Mouse (Mus musculus) intestine, embryonic 14.5 days (tissue): ENCODE results near the gene Cep126. TPM values are rescaled to one million over a fixed set of nuclear protein-coding genes. Genes with fewer than 3 reads are reported as not detected.

Experiments
- ATAC-seq: fragments of 200-750 bp; cut with Nextera tagmentation; replicated peaks from 2 replicates; pipeline ENCODE4 v1.8.0; 2017; ENCODE audit warnings: low read depth, moderate number of reproducible peaks, moderate TSS enrichment, moderate library complexity; ENCODE audit not compliant: low FRiP score, low TSS enrichment
- DNase-seq: peaks from one replicate; pipeline ENCODE4 v3.0.0-alpha.2; 2018; ENCODE audit warnings: low spot score
- H3K27ac ChIP-seq: fragments of 300-500 bp; sonication (generic); 2 replicates; pipeline ENCODE4 v1.5.1; 2014; ENCODE audit warnings: low read depth, mild to moderate bottlenecking, control low read depth
- H3K27me3 ChIP-seq: fragments of 300-500 bp; sonication (generic); replicated peaks from 2 replicates; pipeline ENCODE4 v1.6.1; 2014; ENCODE audit warnings: low read length, control low read depth; ENCODE audit not compliant: control insufficient read depth, insufficient read depth
- H3K36me3 ChIP-seq: fragments of 300-500 bp; sonication (generic); 2 replicates; pipeline ENCODE4 v1.6.1; 2014; ENCODE audit warnings: low read length, control low read depth; ENCODE audit not compliant: control insufficient read depth, insufficient read depth
- H3K4me1 ChIP-seq: fragments of 300-500 bp; sonication (generic); replicated peaks from 2 replicates; pipeline ENCODE4 v1.6.1; 2014; ENCODE audit warnings: low read length, control low read depth, mixed read lengths; ENCODE audit not compliant: control insufficient read depth, insufficient read depth
- H3K4me2 ChIP-seq: fragments of 300-500 bp; sonication (generic); 2 replicates; pipeline ENCODE4 v1.6.1; 2014; ENCODE audit warnings: low read length
- H3K4me3 ChIP-seq: fragments of 300-500 bp; sonication (generic); 2 replicates; pipeline ENCODE4 v1.5.1; 2014; ENCODE audit warnings: low read depth, low read length, control low read depth, mixed read lengths
- H3K9ac ChIP-seq: fragments of 300-500 bp; sonication (generic); 2 replicates; pipeline ENCODE4 v1.6.1; 2014; ENCODE audit warnings: mild to moderate bottlenecking, low read length
- H3K9me3 ChIP-seq: fragments of 300-500 bp; sonication (generic); 2 replicates; pipeline ENCODE4 v1.6.1; 2016; ENCODE audit warnings: low read length, control low read depth; ENCODE audit not compliant: control insufficient read depth
- WGBS: fragments of 180-500 bp; shearing (Covaris S2); extraction: QIAGEN DNeasy Blood & Tissue Kit; methylation state at CpG from one replicate; pipeline ENCODE4 v1.1.7; 2014; 5-methylcytosine and 5-hydroxymethylcytosine counted together
- polyA plus RNA-seq: library from polyadenylated mRNA; unstranded; fragments of >200 nt; fragmentation: Nextera tagmentation; extraction: Ambion mirVana; gene quantifications from 2 replicates; pipeline ENCODE4 v1.2.1, GENCODE M21; 2014

The Cep126 gene
- polyA plus RNA-seq, 1 experiment from 2014 or later, result 2.9 TPM

- no peak overlapping the region for H3K9ac ChIP-seq
- ATAC-seq (peak; percentile 71), DNase-seq (peak; percentile 65)
- no peak overlapping the region for H3K4me3 ChIP-seq
- peak overlapping the region; percentile 31 for H3K4me2 ChIP-seq
- peaks cover 5% of the 10 kb centered on the region for H3K4me1 ChIP-seq
- H3K27me3 ChIP-seq, result no peaks in the 10 kb centered on the region
- no peaks in the 10 kb centered on the region for H3K9me3 ChIP-seq
- H3K36me3 ChIP-seq, result no peaks in the 10 kb centered on the region
- WGBS, result 13% methylated on average over 7 of the region's 7 CpGs
- H3K27ac ChIP-seq, result peak overlapping the region; percentile 20; the same call in 1 of the 2 replicates
Observed at GRCm38 (mm10) chr9:8035546-8035945, 98.5 kb downstream of the Cep126 start.

GRCm38 (mm10) chr9:8035091-8035490, 99.0 kb downstream of the Cep126 start:
- peak overlapping the region; percentile 20; the same call in 1 of the 2 replicates for H3K27ac ChIP-seq

GRCm38 (mm10) chr9:8034143-8034542, 100.0 kb downstream of the Cep126 start:
- H3K9me3 ChIP-seq, result no peaks in the 10 kb centered on the region
- no peak overlapping the region for H3K4me2 ChIP-seq
- no peaks in the 10 kb centered on the region for H3K36me3 ChIP-seq
- H3K9ac ChIP-seq, result no peak overlapping the region
- H3K27me3 ChIP-seq, result no peaks in the 10 kb centered on the region
- 71% methylated on average over 1 of the region's 1 CpGs for WGBS
- DNase-seq, result no peak
- no peak for ATAC-seq
- H3K27ac ChIP-seq, result no peak overlapping the region
- H3K4me3 ChIP-seq, result no peak overlapping the region
- H3K4me1 ChIP-seq, result peaks cover 5% of the 10 kb centered on the region

More at GRCm38 (mm10) chr9:8035091-8035490, 99.0 kb downstream of the Cep126 start:
- DNase-seq (no peak), ATAC-seq (peak; percentile 18; the same call in 1 of the 2 replicates)
- Histone ChIP-seq H3K27me3 (no peaks in the 10 kb centered on the region), H3K36me3 (no peaks in the 10 kb centered on the region), H3K4me3 (no peak overlapping the region), H3K4me1 (peaks cover 5% of the 10 kb centered on the region), H3K4me2 (peak overlapping the region; percentile 31), H3K9ac (no peak overlapping the region), H3K9me3 (no peaks in the 10 kb centered on the region)
- 42% methylated on average over 4 of the region's 4 CpGs for WGBS

- Histone ChIP-seq H3K9ac (no peak overlapping the region), H3K4me3 (no peak overlapping the region), H3K27ac (no peak overlapping the region), H3K4me2 (no peak overlapping the region), H3K27me3 (no peaks in the 10 kb centered on the region), H3K4me1 (peaks cover 5% of the 10 kb centered on the region), H3K9me3 (no peaks in the 10 kb centered on the region), H3K36me3 (no peaks in the 10 kb centered on the region)
- 84% methylated on average over 5 of the region's 5 CpGs for WGBS
- no peak for DNase-seq
- no peak for ATAC-seq
Observed at GRCm38 (mm10) chr9:8032847-8033246, 101.2 kb downstream of the Cep126 start.

Other genes starting within 250 kb of the Cep126 start
- gene Yap1, start 129.7 kb downstream of the Cep126 start, polyA plus RNA-seq, result 29.3 and 30.9 TPM in 2 replicates
- gene Cfap300, start 91.5 kb downstream of the Cep126 start, polyA plus RNA-seq, result 9.5 and 12.3 TPM in 2 replicates